Mouse (Mus musculus): Measurements from ENCODE around the gene Fos. TPM values are rescaled to one million over a fixed set of nuclear protein-coding genes. Genes with fewer than 3 reads are reported as not detected.
"Not testable (repeated sequence)": the region's sequence is repeated elsewhere in the genome, so short reads cannot be mapped to it uniquely, and the experiment has no call there.

Gene Fos
- polyA plus RNA-seq, 1 experiment from 2014 or later: 1.5 TPM

DNA sequence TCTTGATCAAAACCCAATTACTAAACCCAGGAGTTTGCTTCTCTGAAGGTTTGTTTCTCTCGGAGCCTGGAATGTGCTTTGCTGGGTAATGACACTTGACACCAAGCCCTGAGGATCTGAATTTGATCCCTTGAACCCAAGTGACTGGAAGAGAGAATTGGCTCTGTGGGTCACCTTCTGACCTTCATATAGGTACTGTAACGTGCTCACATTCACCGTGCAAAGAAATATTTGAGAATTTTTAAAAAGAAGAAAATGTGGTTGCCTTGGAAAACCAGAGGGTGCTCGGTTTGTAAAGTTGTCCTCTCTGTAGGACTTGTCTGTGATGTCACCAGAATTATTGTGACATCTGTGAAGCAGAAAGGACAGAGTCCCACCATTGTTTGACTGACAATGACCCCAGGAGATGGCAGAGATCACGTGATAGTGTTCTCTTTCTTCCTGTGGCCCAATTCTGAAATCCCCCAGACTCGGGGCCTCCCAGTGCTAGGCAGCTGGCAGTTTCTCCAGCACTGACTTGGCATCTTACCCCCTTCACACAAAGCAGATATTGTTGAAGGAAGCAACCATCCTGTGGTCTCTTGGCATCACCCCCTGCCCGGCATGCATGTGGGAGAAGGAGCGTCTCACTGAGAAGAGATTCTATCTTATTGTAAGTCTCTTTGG, 50.6 kb downstream of the Fos start:
- Histone ChIP-seq H3K9ac (no peak overlapping the region), H3K9me3 (replicated peaks) (no peaks in the 10 kb centered on the region), H3K27me3 (no peaks in the 10 kb centered on the region), H3K36me3 (replicated peaks) (no peaks in the 10 kb centered on the region), H3K4me1 (replicated peaks) (0 out of 2 replicates have a peak, but pooled peaks cover 4% of the 10 kb centered on the region), H3K4me2 (no peak overlapping the region), H3K4me3 (replicated peaks) (no peak overlapping the region), H3K27ac (replicated peaks) (no peak overlapping the region)
- WGBS (ENCODE audit: insufficient replicate concordance): 48% methylated on average over 8 of the region's 8 CpGs
- ATAC-seq (ENCODE audit: insufficient read depth): no peak

DNA sequence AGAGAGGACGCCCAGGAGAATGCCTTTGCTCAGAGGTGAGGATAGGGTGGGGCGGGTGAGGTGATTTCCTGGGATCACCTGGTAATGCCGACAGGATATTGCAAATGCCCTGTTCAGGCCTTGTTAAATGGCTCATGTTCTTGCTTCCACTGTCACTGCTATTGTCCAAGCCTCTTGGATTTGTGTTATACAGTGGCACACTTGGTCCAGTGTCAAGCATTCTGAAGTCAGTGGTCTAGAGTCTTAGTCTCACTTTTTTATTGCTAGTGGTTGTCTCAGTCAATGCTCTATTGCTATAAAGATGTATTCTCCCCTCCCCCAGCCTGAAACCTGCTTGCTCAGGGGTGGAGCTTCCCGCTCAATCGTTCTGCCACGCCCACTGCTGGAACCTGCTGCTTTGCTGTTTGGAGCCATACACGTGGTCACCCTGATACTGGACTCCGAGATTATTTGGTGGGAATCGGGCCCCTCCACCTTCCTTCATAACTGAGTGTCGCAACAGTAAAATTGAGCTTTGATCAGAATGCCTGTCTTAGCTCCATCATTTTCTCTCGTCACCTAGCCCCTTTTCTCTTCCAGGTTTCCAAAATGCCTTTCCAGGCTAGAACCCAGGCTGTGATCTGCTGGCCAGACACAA, 51.3 kb downstream of the Fos start:
- H3K4me1 ChIP-seq (replicated peaks); H3K36me3 ChIP-seq (replicated peaks); H3K27ac ChIP-seq (replicated peaks); ATAC-seq (ENCODE audit: insufficient read depth); H3K9me3 ChIP-seq (replicated peaks); H3K4me2 ChIP-seq; H3K9ac ChIP-seq; H3K27me3 ChIP-seq; H3K4me3 ChIP-seq (replicated peaks): not testable (repeated sequence)
- 51% methylated on average over 11 of the region's 11 CpGs for WGBS (ENCODE audit: insufficient replicate concordance)

Other genes starting within 250 kb of the Fos start
- 2.1 and 2.4 TPM in 2 replicates for gene Mlh3, start 203.3 kb upstream of the Fos start, polyA plus RNA-seq (2015; fragmentation: Nextera tagmentation; extraction: Ambion mirVana)
- 36.6 and 50.7 TPM in 2 replicates for gene Acyp1, start 185.5 kb upstream of the Fos start, polyA plus RNA-seq (2015; fragmentation: Nextera tagmentation; extraction: Ambion mirVana)
- gene Zc2hc1c, start 185.3 kb upstream of the Fos start, polyA plus RNA-seq (2015; fragmentation: Nextera tagmentation; extraction: Ambion mirVana): 0.08 and 0.12 TPM in 2 replicates
- 5.7 and 6.1 TPM in 2 replicates for gene Nek9, start 134.5 kb upstream of the Fos start, polyA plus RNA-seq (2015; fragmentation: Nextera tagmentation; extraction: Ambion mirVana)
- gene Tmed10, start 99.0 kb upstream of the Fos start, polyA plus RNA-seq (2015; fragmentation: Nextera tagmentation; extraction: Ambion mirVana): 162 and 163 TPM in 2 replicates
- 0.09 and 0.10 TPM in 2 replicates for gene Jdp2, start 125.1 kb downstream of the Fos start, polyA plus RNA-seq (2015; fragmentation: Nextera tagmentation; extraction: Ambion mirVana)
- 4.4 and 4.6 TPM in 2 replicates for gene Batf, start 212.8 kb downstream of the Fos start, polyA plus RNA-seq (2015; fragmentation: Nextera tagmentation; extraction: Ambion mirVana)

All from liver, embryonic 15.5 days (tissue).